Mouse (Mus musculus) midbrain, embryonic 12.5 days (tissue): ENCODE results near the gene Plxnd1. TPM values are rescaled to one million over a fixed set of nuclear protein-coding genes. Genes with fewer than 3 reads are reported as not detected.

Experiments
- ATAC-seq: fragments of 200-750 bp; cut with Nextera tagmentation; 2 replicates; pipeline ENCODE4 v1.8.0; 2017; ENCODE audit warnings: low read depth, moderate TSS enrichment, moderate library complexity; ENCODE audit not compliant: low FRiP score
- H3K27ac ChIP-seq: fragments of 300-500 bp; sonication (generic); replicated peaks from 2 replicates; pipeline ENCODE4 v1.5.1; 2016; ENCODE audit warnings: mild to moderate bottlenecking
- H3K27me3 ChIP-seq: fragments of 300-500 bp; sonication (generic); 2 replicates; pipeline ENCODE4 v1.6.1; 2016; ENCODE audit warnings: mild to moderate bottlenecking
- H3K36me3 ChIP-seq: fragments of 300-500 bp; sonication (generic); 2 replicates; pipeline ENCODE4 v1.6.1; 2016
- H3K4me1 ChIP-seq: fragments of 300-500 bp; sonication (generic); 2 replicates; pipeline ENCODE4 v1.6.1; 2016
- H3K4me2 ChIP-seq: fragments of 300-500 bp; sonication (generic); replicated peaks from 2 replicates; pipeline ENCODE4 v1.6.1; 2016; ENCODE audit warnings: mild to moderate bottlenecking, moderate library complexity
- H3K4me3 ChIP-seq: fragments of 300-500 bp; sonication (generic); 2 replicates; pipeline ENCODE4 v1.5.1; 2016; ENCODE audit warnings: mild to moderate bottlenecking
- H3K9ac ChIP-seq: fragments of 300-500 bp; sonication (generic); replicated peaks from 2 replicates; pipeline ENCODE4 v1.6.1; 2016; ENCODE audit warnings: mild to moderate bottlenecking, moderate library complexity
- H3K9me3 ChIP-seq: fragments of 300-500 bp; sonication (generic); 2 replicates; pipeline ENCODE4 v1.6.1; 2016; ENCODE audit warnings: mild to moderate bottlenecking
- WGBS: fragments of 180-500 bp; shearing (Covaris S2); methylation state at CpG from one replicate; pipeline ENCODE4 v1.1.7; 2016; 5-methylcytosine and 5-hydroxymethylcytosine counted together
- polyA plus RNA-seq: library from polyadenylated mRNA; unstranded; fragments of >200 nt; fragmentation: Nextera tagmentation; extraction: Ambion mirVana; gene quantifications from 2 replicates; pipeline ENCODE4 v1.2.1, GENCODE M21; 2016

Gene Plxnd1
- polyA plus RNA-seq, 1 experiment from 2014 or later = 15.9 TPM

DNA sequence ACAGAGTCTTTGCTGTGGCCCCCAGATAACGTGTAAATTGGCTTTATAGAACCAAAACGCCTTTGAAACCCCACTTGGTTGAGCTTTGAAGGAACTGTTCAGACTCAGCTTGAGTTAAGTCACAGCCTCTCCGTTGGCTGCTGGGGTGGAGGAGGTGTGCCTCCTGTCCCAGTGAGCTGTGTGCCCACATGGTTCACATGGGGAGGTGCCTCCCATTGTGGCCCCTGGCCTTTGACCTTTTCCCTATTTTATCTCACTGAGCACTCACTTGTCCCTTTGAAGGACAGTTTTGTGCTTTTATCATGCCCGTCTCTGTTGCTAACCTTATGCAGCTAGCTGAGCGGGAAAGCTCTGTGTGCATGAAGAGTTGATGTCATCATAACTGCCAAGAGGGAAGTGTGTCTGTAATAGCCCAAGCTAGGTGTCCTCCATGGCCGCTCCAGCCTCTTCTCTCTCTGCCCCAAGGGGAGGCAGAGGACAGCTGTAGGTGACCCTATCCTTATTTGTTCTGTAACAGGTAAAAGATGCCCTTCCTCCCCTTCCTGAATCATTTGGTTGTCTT lies 86.3 kb downstream of the Plxnd1 start:
- H3K4me1 ChIP-seq = 0 out of 2 replicates have a peak, but pooled peaks cover 3% of the 10 kb centered on the region
- no peak overlapping the region for H3K4me3 ChIP-seq
- H3K27ac ChIP-seq = no peak overlapping the region
- H3K4me2 ChIP-seq = no peak overlapping the region
- H3K36me3 ChIP-seq = peaks cover 32% of the 10 kb centered on the region; the same call in 1 of the 2 replicates
- no peak overlapping the region for H3K9ac ChIP-seq
- ATAC-seq = no peak
- H3K27me3 ChIP-seq = no peaks in the 10 kb centered on the region
- 36% methylated on average over 6 of the region's 6 CpGs for WGBS
- no peaks in the 10 kb centered on the region for H3K9me3 ChIP-seq

DNA sequence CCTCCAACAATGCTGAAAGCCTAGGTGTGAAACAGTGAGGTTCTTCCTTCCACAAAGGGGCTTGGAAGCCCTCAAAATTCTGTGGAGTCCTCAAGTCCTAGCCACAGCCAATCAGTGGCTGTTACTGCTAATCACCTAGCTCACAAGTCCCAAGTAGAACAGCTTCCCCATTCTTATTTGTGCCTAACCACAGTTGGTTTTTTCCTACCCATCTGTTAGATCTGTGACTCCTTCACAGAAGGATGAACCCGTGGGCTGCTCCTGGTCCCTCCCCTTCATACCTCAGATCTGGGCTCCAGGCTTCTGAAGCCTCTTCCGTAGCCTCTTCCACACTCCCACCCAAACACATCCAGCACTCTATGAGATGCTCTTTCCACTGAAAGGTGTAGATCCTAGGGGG lies 87.9 kb downstream of the Plxnd1 start:
- 88% methylated on average over 2 of the region's 2 CpGs for WGBS
- no peaks in the 10 kb centered on the region for H3K9me3 ChIP-seq
- no peak for ATAC-seq

DNA sequence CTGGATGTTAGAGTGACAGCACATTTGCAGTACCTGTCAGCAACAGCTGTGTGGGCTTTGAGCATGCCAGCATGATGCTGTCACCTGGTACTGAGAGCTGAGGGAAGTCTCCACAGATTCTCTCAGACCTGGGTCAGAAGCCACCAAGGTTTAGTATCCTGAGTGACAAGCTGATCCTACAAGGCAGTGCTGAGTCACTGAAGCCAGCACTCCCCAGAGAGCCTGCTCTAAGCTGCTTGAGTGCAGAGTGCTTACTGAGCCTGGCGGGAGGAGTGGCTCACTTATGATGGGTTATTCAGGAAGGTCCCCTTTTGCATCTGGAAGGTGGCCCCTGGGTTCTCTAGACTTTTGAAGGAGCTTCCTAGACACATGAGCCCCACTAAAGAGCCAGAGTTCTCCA lies 88.3 kb downstream of the Plxnd1 start:
- H3K27me3 ChIP-seq = no peaks in the 10 kb centered on the region
- H3K9me3 ChIP-seq = no peaks in the 10 kb centered on the region
- WGBS = 77% methylated on average over 1 of the region's 1 CpGs
- H3K4me3 ChIP-seq = no peak overlapping the region
- no peak overlapping the region for H3K4me2 ChIP-seq
- no peak for ATAC-seq
- peaks cover 36% of the 10 kb centered on the region for H3K36me3 ChIP-seq
- no peak overlapping the region for H3K9ac ChIP-seq
- H3K27ac ChIP-seq = no peak overlapping the region
- H3K4me1 ChIP-seq = 0 out of 2 replicates have a peak, but pooled peaks cover 4% of the 10 kb centered on the region

More for the DNA sequence above, 87.9 kb downstream of the Plxnd1 start:
- Histone ChIP-seq H3K9ac (no peak overlapping the region), H3K4me1 (0 out of 2 replicates have a peak, but pooled peaks cover 3% of the 10 kb centered on the region), H3K27me3 (no peaks in the 10 kb centered on the region), H3K36me3 (peaks cover 36% of the 10 kb centered on the region), H3K4me2 (no peak overlapping the region), H3K4me3 (no peak overlapping the region), H3K27ac (no peak overlapping the region)

DNA sequence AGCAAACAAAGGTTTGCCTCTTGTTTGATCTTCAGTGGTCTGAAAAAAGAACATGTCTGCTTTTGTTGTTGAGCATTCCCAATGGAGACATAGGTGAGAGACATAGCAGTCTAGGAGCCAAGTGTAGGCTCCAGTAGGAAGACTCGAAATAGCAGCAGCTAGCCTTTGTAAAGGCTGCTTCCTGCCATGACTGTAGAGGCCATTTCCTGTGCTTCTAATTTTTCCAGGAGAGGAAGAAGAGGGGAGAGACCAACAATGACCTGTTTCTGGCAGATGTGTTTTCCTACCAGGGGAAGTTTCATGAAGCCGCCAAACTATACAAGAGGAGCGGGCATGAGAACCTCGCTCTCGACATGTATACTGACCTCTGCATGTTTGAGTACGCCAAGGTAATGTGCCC lies 89.2 kb downstream of the Plxnd1 start:
- Histone ChIP-seq H3K9me3 (no peaks in the 10 kb centered on the region), H3K4me1 (0 out of 2 replicates have a peak, but pooled peaks cover 8% of the 10 kb centered on the region), H3K4me3 (no peak overlapping the region), H3K9ac (no peak overlapping the region), H3K4me2 (no peak overlapping the region), H3K36me3 (peaks cover 36% of the 10 kb centered on the region), H3K27me3 (no peaks in the 10 kb centered on the region), H3K27ac (no peak overlapping the region)
- WGBS = 91% methylated on average over 6 of the region's 6 CpGs
- ATAC-seq = no peak

Other genes starting within 250 kb of the Plxnd1 start
- 1.3 and 1.9 TPM in 2 replicates for gene Tmem40, start 232.6 kb downstream of the Plxnd1 start, polyA plus RNA-seq
- gene Cand2, start 220.5 kb downstream of the Plxnd1 start, polyA plus RNA-seq = 37.1 and 40.0 TPM in 2 replicates
- 1,622 and 1,683 TPM in 2 replicates for gene Rpl32, start 186.3 kb downstream of the Plxnd1 start, polyA plus RNA-seq
- gene Efcab12, start 156.6 kb downstream of the Plxnd1 start, polyA plus RNA-seq = 2.1 TPM in 2 replicates
- 23.2 and 24.4 TPM in 2 replicates for gene Mbd4, start 141.6 kb downstream of the Plxnd1 start, polyA plus RNA-seq
- 27.7 and 28.9 TPM in 2 replicates for gene Ift122, start 141.5 kb downstream of the Plxnd1 start, polyA plus RNA-seq
- 0.33 TPM in 1 of 2 replicates, not detected in the other for gene Rho, start 63.3 kb downstream of the Plxnd1 start, polyA plus RNA-seq
- not detected in 2 replicates for gene H1foo, start 50.1 kb downstream of the Plxnd1 start, polyA plus RNA-seq
- 30.8 and 31.2 TPM in 2 replicates for gene Tmcc1, start 198.5 kb upstream of the Plxnd1 start, polyA plus RNA-seq
- 65.0 and 68.2 TPM in 2 replicates for gene Washc2, start 213.0 kb upstream of the Plxnd1 start, polyA plus RNA-seq